Mouse (Mus musculus) adrenal gland, postnatal 14 days (tissue): ENCODE measurements at regions not wholly inside any gene's neighbourhood (a gene's known extent, or its start where the extent isn't known, plus 50 kb on each side); places are given as distances from the start of the nearest gene placed in this dataset.
"Not testable (repeated sequence)": the region's sequence is repeated elsewhere in the genome, so short reads cannot be mapped to it uniquely, and the experiment has no call there.

Experiments
- DNase-seq: peaks from one replicate; pipeline ENCODE4 v3.0.0; 2021; ENCODE audit warnings: mixed read lengths

DNA sequence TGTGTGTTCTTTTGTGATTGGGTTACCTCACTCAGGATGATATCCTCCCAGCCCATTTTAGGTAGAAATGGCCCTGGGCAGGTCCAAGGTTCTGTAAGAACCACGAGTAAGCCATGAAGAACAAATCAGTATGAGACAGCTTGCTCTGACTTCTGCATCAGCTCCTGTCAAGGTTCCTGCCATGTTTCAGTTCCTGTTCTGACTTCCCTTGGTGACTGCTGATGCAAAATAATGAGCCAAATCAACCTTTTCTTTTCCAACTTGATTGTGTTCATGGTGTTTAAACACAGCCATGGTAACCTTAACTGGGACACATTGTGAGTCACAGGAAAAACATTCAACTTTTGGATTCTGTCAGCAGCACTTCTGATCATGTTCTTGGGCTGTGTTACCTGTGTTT, 667.4 kb upstream of the Igfbp7 start:
- DNase-seq = no peak

DNA sequence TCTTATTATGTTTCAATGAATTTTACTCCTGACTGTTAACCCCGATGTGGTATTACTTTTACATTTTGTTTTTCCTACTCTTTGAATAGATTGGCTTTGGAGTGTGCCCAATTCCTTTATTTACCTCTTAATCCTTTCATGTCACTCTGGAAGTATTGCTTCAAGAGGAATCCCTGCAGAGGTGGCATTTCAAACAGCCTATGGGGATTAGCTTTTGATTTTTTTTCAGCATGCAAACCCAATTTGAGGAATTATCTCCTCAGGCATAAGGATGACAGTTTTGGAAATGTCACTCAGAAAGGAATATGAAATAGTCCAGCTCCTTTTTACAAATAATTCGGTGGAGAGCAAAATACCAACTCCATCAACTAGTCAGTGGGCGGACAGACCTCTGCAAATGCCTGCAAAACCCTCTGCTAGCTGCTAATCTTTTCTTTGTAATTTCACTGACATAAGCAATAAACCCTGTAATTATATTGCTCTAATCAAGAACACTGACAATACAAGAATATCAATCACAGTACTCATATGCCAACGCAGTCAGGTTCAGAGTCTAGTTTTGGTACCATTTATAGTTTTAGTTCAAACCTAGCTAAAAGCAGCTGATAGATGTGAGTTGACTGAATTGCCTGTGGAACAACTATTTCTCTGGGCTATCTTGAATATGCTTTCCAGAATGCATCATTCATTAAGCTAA, 624.9 kb upstream of the Igfbp7 start:
- no peak for DNase-seq

DNA sequence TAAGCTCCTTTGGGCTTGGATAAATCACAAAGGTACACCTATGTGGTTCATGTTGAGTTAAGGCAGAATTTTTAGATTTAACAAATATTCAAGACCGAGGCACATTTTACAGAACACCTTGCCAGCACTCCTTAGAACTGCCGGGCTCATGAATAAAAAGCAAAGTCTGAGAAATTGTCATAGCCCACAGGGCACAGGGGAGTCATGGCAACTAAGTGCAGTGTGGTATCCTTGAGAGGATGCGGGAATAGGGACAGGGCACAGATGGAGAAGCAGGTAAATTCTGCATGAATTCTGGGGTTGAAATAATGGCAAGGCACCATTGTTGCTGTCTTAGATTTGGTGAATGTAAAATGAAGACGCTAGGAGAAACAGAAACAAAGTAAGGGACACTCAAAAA, 609.7 kb upstream of the Igfbp7 start:
- DNase-seq = no peak

DNA sequence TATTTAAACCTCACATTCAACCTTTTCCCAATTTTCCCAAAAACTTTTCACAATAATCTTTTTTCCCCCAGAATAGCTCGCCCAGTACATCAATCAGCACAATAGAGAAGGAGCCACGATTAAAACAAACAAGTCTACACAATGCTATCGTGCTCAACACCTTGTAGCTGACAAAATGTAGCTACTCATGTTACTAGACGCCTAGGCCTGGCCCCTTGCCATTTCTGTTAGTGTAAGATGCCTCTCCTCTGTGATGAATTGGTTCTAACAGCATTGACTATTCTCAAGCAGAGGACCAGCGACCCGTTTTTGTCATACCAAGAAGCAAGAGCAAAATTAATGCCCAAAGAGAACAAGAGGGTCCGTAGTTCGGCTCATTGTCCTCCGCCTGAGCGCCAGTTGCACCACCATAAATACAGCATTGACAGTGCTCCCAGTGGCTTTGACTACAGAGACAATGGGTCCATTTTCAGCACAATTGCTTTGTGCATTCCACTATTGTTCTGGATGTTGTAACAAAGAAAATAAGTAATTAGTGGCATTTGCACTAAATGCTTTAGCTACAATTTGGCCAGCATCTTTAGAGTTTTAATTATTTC, 578.7 kb upstream of the Igfbp7 start:
- DNase-seq = no peak

DNA sequence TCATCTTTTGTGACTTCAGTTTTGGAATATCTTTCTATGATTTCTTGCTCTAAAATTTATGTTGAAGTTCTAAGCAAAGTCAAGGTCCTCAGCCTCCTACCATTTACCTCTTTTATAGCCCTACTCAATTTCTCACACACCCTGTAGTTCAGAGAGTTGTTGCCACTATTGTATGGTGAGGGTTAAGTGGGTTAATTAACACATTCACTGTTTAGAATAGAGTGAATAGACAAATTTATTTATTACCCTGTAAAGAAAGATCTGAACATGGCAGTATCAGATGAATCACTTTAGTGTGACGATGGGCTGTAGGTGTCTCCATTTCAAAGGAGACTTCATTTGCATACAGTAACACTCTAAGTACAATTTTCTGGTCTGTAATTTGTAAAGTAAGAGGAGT, 577.4 kb upstream of the Igfbp7 start:
- DNase-seq = no peak

- DNase-seq = not testable (repeated sequence)
Observed at GRCm38 (mm10) chr5:77940021-77940420, 532.2 kb upstream of the Igfbp7 start.

- DNase-seq = no peak
Observed at GRCm38 (mm10) chr5:77931874-77932273, 524.0 kb upstream of the Igfbp7 start.

DNA sequence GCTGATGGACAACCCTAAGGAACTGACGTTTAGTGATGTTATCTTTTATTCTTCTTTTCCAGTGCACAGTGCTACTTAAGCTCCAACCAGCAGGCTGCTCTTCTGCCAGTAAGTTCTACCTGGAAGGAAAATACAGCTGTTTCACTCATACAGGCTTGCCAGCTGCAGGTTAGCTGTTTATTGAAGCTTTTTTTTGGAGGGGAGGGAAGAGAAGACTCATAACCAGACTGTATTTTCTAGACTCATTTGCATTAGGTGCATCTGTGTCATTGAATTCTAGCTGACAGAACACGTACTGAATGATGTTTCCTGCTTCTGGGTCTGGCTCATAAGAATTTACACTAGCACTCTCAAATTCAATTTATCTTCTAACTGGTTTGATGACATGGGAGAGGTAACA, 513.3 kb upstream of the Igfbp7 start:
- DNase-seq = no peak

DNA sequence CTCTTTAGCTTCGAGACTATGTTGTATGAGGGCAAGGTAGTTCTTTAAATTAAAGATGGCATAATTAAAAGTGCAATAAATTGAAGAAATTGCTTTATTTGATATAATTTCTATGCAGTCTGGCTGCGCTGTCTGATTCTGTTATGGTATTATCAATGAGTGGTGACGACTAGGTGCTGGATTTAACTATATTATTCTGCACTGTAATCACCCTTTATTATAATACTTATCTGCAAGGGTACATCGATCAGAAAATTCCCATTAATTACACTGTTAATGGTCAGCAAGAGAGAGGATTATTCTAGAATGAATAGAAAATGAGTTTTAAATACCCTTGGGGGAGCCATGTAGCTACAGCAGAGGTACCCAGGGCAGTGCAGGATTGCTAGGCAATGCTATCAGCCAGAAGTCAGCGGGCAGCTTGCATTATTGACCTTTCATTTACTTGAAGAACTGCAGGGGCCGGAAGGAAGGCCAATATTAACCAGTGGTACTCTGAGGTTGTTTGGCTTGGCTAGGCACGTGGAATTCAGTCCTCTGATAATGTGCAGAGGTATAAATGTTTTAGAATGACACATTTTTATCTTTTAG, 509.3 kb upstream of the Igfbp7 start:
- no peak for DNase-seq

GRCm38 (mm10) chr5:77916375-77916774, 508.5 kb upstream of the Igfbp7 start:
- DNase-seq = no peak

- peak; percentile 7 for DNase-seq
Observed at GRCm38 (mm10) chr5:77909218-77909617, 501.4 kb upstream of the Igfbp7 start.

DNA sequence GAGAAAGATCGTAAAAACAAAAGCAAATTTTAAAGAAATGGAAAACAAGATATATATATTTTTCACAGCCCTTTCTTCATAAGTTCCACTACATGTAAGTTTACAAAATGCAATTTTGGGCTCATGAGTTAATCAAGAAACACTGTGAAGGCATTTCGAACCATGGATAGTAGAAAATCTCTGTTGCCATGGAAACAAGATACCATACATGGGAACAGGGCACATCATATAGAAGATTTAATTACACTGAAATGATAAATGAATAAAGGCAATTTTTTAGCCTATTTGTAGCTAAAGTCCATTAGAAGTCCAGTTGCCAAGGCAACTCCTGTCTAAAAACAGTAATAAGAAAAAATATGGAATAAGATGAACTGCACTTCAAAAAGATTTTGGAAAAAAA, 484.2 kb upstream of the Igfbp7 start:
- not testable (repeated sequence) for DNase-seq

DNA sequence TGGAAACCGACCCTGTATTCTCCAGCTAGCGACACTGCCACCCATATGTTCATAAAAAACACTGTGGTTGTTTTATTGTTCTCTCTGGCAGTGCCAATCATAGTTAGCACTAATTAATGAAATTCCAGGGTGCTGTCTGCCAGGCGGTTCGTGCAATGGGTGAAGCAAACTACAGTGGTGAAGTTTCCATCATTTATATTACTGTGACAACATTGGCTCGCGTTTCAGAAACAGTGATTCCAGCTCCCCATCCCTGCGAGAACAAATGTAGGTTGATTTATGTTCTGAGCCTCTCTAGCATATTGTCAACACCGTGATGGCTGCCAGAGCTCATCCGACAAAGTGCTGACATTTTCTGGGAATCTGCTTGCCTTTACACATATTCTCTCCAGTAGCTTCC, 480.7 kb upstream of the Igfbp7 start:
- DNase-seq = no peak

GRCm38 (mm10) chr5:77871403-77871802, 463.6 kb upstream of the Igfbp7 start:
- DNase-seq = no peak

DNA sequence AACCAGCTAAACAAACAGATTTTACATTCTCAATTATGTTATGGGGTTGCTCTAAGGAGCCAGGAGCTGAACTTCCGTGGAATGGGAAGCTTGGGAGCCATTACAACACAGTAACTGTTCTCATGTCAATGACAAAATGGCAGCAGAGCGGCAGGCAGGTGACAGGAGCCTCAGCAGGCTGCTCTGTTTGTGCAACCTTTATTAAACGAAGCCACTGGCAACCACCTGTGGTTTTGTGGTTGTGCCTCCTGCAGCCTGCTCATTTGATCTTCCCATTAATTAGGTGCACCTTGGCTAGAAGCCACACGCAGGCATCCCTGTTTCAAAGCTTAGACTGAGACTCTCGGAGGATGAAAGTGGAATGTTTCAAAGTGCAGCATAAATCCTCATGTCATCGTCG, 457.5 kb upstream of the Igfbp7 start:
- no peak for DNase-seq

DNA sequence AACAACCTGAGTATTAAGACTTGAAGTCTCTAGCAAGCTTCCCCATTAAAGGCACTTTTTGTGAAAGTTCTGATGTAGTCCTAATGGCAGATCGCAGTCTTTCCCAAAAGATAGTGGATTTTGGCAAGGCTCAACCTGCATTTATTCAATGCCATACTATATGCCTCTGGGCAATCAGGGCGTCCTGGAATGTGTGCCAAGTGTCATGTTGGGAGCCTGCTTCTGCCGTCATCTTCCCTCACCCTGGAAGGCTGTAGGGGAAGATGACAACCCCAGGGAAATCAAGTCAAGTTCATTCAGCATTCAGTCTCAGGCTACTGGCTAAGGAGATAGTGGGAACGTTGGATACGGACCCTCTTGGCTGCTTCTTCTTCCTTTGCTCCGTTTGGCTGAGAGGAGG, 447.4 kb upstream of the Igfbp7 start:
- no peak for DNase-seq

DNA sequence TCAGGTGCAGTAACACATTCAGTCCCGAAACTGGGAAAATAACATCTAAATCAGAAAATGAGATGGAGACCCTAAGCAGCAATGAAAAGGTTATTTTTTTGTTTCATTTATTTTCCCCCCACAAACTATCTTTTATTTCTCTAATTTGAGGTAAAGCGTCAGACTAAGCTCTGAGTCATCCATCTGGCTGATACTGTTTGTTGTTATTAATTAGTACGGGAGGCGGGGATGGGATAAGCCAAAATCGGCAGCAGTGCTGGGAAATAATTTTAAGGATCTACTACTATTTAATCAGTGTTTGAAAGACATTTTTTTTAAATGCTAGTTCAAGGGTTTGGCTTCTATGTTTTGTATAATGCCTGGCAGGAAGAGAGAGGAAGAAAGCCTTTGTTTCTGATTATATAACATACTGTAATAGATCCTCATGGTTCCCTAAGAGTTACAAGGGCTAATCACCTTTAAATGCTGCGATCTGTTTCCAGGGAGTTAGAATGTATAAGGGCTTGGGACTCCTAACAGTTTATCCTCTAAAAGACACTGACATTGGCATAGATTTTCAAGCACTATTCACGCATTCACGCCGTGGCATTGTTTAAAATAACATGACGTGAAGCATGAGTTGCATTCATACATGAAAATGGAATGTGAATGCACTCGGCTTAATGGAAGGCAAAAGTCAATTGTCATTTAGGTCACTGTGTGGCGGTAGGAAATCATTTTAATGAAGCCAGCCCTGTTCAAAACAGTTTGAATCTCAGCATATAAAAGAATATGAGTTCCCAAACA, 446.4 kb upstream of the Igfbp7 start:
- no peak for DNase-seq

- no peak for DNase-seq
Observed at GRCm38 (mm10) chr5:77851645-77852044, 443.8 kb upstream of the Igfbp7 start.

DNA sequence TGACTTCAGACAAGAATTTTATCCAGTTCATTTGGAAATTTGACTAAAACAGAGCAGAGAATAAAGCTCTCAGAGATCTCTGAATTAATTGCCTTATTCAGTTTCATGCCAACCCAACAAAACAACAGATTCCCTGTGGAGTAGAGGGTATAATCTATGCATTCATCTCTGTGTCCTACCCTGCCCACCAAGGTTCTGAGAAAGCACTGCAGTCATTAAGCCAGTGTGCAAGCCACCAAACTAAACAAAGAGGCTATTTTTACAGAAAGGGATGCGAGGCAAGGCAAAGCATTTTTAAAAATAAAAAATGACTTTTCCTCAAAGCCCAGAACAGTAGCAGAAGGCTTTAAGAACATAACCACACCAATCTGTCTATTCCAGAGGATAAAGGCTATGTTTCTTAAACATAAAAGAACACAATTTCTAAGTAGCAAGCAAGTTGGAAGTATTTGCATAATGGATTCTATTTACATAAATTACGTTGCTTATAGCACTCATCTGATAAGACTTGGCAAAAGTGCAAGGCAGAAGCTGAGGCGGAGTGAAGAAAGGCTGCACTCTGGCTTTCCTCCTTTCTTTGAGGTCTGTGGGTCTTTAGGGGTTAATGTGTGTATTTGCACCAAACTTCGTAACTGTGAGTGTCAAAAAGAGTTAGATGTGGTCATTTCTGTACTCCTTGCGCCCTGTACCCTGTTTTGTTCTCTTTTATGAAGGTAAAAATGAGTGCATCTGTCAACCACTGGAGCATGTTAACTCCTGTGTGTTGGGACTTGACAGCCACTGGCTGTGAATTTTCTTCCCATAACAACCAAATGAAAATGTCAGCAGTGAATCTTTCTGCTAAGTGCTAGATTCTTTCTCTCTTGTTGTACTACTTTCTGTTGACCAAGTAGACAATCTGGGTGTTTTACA, 430.6 kb upstream of the Igfbp7 start:
- DNase-seq = no peak

DNA sequence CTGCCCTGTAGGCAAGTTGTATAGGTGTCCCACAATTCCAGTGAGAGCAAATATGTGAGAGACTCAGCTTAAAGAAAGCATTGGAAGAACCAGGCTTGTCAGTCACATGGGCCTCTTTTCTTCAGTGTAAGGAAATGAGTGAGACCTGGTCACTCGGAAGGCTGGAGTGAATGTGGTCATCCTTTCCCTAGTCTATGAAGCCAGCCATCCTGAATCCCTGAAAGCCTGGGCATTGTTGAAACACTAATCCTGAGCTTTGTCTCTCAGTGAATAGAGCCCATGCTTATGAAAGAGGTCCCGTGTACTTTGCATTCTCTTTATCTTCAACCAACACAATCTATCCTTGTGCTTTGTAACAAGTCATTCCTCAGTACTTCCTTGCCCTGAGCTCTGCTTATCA, 420.1 kb upstream of the Igfbp7 start:
- DNase-seq = no peak

- DNase-seq = no peak
Observed at GRCm38 (mm10) chr5:77826063-77826462, 418.2 kb upstream of the Igfbp7 start.

- no peak for DNase-seq
Observed at GRCm38 (mm10) chr5:77816759-77817280, 409.0 kb upstream of the Igfbp7 start.
